Mouse (Mus musculus): ENCODE measurements around the gene Car5a. TPM values are rescaled to one million over a fixed set of nuclear protein-coding genes. Genes with fewer than 3 reads are reported as not detected.

Gene Car5a
- polyA plus RNA-seq, 1 experiment, result not detected

DNA sequence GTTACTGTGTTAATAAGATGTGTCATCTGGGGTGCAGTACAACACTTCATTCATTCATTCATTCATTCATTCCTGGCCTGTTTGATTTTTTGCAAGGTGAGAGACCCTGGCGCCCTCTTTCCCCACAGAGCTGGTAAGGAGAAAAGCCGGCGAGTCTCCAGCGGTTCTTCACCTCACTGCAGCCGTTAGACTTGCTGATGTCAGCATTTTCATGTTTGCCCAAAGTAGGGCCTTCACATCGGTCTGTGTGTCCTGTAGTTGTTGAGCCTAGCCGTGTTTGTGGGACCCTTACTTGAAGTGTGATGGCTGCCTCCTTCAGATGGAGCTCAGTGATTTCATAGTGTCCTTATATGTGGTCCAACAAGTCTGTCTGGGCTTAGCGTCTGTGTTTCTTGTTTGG, 25.5 kb upstream of the Car5a start:
- 97% methylated on average over 8 of the region's 8 CpGs for WGBS
- Histone ChIP-seq H3K4me1 (replicated peaks; ENCODE audit: control insufficient read depth, insufficient read depth, low read length) (peaks cover 34% of the 10 kb centered on the region), H3K36me3 (ENCODE audit: control insufficient read depth, insufficient read depth, low read length) (peaks cover 9% of the 10 kb centered on the region; the same call in 1 of the 2 replicates), H3K27me3 (ENCODE audit: control insufficient read depth, insufficient read depth, low read length) (no peaks in the 10 kb centered on the region), H3K4me3 (ENCODE audit: control insufficient read depth, insufficient read depth, low read length) (no peak overlapping the region), H3K27ac (ENCODE audit: control insufficient read depth, insufficient read depth, low read length) (no peak overlapping the region)
- no peak for TF ChIP-seq CTCF (IDR thresholded peaks at IDR 0.05; ENCODE audit: borderline replicate concordance, control insufficient read depth, extremely low read depth, insufficient read depth, low read length, poor library complexity)
- no peak for TF ChIP-seq POLR2A (IDR thresholded peaks at IDR 0.05; ENCODE audit: control insufficient read depth, extremely low read depth, insufficient read depth, low read length, poor library complexity)
- DNase-seq, result no peak

DNA sequence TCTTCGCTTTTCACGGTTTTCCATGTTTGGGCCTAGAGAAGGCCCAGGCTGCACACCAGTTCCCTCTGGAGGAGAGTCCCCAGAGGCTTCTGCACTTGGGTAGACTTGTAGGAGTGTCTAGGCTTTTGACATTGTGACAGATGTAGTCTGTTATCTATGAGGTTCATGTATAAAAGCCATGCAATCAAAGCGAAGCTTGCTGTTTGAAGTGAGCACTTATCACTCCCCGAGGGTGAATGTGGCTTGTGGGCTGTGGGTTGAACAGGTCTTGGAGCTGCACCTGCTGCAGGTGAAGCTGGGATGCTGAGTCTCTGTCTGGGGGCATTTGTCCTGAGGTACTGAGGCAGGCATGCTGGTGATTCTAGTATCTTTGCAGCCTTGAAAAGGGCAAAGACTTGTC, 23.8 kb upstream of the Car5a start:
- no peaks in the 10 kb centered on the region for H3K36me3 ChIP-seq (ENCODE audit: control insufficient read depth, insufficient read depth, low read length)
- WGBS, result 23% methylated on average over 4 of the region's 4 CpGs
- H3K4me1 ChIP-seq (replicated peaks; ENCODE audit: control insufficient read depth, insufficient read depth, low read length), result peaks cover 40% of the 10 kb centered on the region
- no peak overlapping the region for H3K4me3 ChIP-seq (ENCODE audit: control insufficient read depth, insufficient read depth, low read length)
- H3K27ac ChIP-seq (ENCODE audit: control insufficient read depth, insufficient read depth, low read length), result no peak overlapping the region; the same call in 1 of the 2 replicates
- TF ChIP-seq POLR2A (IDR thresholded peaks at IDR 0.05; ENCODE audit: control insufficient read depth, extremely low read depth, insufficient read depth, low read length, poor library complexity), result no peak
- no peak for TF ChIP-seq CTCF (IDR thresholded peaks at IDR 0.05; ENCODE audit: borderline replicate concordance, control insufficient read depth, extremely low read depth, insufficient read depth, low read length, poor library complexity)
- no peak for DNase-seq
- no peaks in the 10 kb centered on the region for H3K27me3 ChIP-seq (ENCODE audit: control insufficient read depth, insufficient read depth, low read length)

DNA sequence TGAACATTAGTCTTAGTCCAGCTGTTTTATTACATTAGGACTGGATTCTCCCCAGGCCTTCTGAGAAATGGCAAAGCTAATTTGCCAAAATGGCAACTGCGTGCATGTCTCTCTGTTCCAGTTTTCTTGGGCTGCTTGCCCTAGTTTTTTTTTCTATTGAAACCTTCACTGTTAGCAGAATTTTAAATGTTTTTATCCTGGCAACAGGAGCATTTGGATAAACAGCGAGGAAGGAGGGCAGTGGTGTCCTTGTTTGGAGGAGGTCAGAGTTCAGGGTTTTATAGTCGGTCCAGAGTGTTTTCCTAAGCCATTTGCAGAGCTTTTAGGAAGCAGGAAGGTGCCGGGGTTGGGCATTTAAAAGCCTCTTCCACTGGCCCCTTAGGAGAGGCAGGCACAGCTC, 23.3 kb upstream of the Car5a start:
- TF ChIP-seq CTCF (IDR thresholded peaks at IDR 0.05; ENCODE audit: borderline replicate concordance, control insufficient read depth, extremely low read depth, insufficient read depth, low read length, poor library complexity), result no peak
- no peak for TF ChIP-seq POLR2A (IDR thresholded peaks at IDR 0.05; ENCODE audit: control insufficient read depth, extremely low read depth, insufficient read depth, low read length, poor library complexity)
- no peak overlapping the region; the same call in 1 of the 2 replicates for H3K27ac ChIP-seq (ENCODE audit: control insufficient read depth, insufficient read depth, low read length)
- H3K27me3 ChIP-seq (ENCODE audit: control insufficient read depth, insufficient read depth, low read length), result no peaks in the 10 kb centered on the region
- WGBS, result 94% methylated on average over 4 of the region's 4 CpGs
- H3K36me3 ChIP-seq (ENCODE audit: control insufficient read depth, insufficient read depth, low read length), result no peaks in the 10 kb centered on the region
- H3K4me3 ChIP-seq (ENCODE audit: control insufficient read depth, insufficient read depth, low read length), result no peak overlapping the region
- peaks cover 40% of the 10 kb centered on the region for H3K4me1 ChIP-seq (replicated peaks; ENCODE audit: control insufficient read depth, insufficient read depth, low read length)
- no peak for DNase-seq

DNA sequence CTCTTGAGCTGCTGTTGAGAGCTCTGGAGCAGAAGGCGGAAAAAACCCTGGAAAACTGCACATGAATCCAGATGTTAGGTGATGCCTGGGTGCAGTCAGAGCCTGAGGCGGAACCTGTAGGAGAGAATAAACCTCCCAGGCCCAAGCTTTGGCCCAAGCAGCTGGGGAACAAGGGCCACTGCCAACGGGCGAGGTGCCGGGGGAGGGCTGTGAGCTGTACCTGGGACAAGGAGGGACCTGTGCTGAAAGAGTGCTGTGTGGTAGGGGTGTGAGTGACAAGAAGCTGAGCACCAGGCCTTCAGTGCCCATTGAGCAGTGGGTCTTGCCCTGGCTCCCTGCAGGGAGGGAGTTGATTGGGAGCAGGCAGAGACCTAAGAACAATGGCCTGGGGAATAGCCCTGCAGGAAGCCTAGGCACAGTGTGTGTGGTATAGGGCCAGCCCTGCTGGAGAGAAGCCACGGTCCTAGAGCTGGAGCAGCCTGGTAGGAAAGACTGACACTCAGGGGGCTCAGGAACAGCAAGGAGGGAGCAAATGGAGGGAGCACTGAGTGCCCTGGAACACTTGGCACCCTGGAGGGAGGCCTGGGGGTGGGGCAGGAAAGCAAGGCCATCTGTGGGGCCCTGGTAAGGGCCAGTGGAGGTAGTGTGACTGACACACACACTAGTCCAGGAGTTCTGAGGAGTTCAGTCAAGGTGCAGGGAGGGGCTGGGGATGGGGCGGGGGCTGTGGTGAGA, 22.2 kb upstream of the Car5a start:
- no peak for DNase-seq
- Histone ChIP-seq H3K36me3 (ENCODE audit: control insufficient read depth, insufficient read depth, low read length) (no peaks in the 10 kb centered on the region), H3K4me3 (ENCODE audit: control insufficient read depth, insufficient read depth, low read length) (no peak overlapping the region), H3K27me3 (ENCODE audit: control insufficient read depth, insufficient read depth, low read length) (no peaks in the 10 kb centered on the region), H3K4me1 (replicated peaks; ENCODE audit: control insufficient read depth, insufficient read depth, low read length) (peaks cover 40% of the 10 kb centered on the region), H3K27ac (ENCODE audit: control insufficient read depth, insufficient read depth, low read length) (no peak overlapping the region)
- TF ChIP-seq POLR2A (IDR thresholded peaks at IDR 0.05; ENCODE audit: control insufficient read depth, extremely low read depth, insufficient read depth, low read length, poor library complexity) (no peak), CTCF (IDR thresholded peaks at IDR 0.05; ENCODE audit: borderline replicate concordance, control insufficient read depth, extremely low read depth, insufficient read depth, low read length, poor library complexity) (no peak)
- 89% methylated on average over 7 of the region's 7 CpGs for WGBS

DNA sequence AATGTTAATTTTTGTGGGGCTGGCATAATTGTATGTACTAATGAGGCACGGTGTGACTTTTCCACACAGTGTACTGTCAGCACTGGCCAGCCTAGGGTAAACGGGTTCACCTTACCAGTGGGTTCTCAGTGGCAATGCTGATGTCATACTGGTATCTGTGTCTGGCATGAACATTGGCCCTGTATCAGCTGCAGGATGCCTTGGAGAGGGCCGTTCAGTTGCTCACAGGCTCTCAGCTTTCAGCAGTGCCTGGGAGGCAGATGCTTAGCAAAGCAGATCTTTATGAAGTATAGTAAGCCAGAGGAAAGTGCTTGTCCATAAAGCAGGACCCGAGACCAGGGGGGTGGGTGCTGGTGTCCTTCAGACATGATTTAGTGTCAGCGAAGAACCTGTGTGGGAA, 21.4 kb upstream of the Car5a start:
- Histone ChIP-seq H3K4me1 (replicated peaks; ENCODE audit: control insufficient read depth, insufficient read depth, low read length) (peaks cover 40% of the 10 kb centered on the region), H3K4me3 (ENCODE audit: control insufficient read depth, insufficient read depth, low read length) (no peak overlapping the region), H3K27me3 (ENCODE audit: control insufficient read depth, insufficient read depth, low read length) (no peaks in the 10 kb centered on the region), H3K27ac (ENCODE audit: control insufficient read depth, insufficient read depth, low read length) (no peak overlapping the region), H3K36me3 (ENCODE audit: control insufficient read depth, insufficient read depth, low read length) (no peaks in the 10 kb centered on the region)
- no peak for DNase-seq
- TF ChIP-seq CTCF (IDR thresholded peaks at IDR 0.05; ENCODE audit: borderline replicate concordance, control insufficient read depth, extremely low read depth, insufficient read depth, low read length, poor library complexity) (no peak), POLR2A (IDR thresholded peaks at IDR 0.05; ENCODE audit: control insufficient read depth, extremely low read depth, insufficient read depth, low read length, poor library complexity) (no peak)
- WGBS, result 92% methylated on average over 5 of the region's 5 CpGs

DNA sequence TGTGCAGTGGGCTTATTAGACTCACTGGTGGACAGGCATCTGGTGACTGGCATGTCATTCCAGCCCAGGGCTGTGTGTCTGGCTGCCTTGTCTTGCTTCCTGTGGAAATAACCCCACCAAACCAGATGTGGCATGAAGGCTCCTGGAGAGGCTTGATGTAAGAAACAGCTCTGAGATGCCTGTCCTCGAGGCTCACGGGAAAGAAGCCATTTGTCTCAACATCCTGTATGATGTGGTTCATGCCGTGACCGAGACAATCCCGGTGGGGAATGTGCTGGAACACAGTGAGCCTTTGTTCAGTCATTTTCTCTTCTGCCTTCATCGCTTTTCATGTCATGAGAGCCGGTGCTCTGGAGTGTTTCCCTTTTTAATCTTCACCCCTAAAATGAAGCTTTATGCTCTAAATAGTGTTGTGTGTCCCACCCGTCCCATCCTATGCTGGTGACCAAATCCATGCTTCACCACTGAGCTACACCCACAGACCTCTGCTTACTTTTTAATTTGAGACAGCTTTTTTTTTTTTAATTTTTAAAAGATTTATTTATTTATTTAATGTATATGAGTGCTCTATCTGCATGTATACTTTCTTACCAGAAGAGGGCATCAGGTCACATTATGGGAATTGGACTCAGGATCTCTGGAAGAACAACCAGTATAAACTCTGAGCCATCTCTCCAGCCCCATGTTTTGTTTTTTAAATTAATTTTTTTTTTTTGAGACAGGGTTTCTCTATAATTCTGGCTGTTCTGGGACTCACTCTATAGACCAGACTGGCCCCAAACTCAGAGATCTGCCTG, 20.2 kb upstream of the Car5a start:
- H3K36me3 ChIP-seq (ENCODE audit: control insufficient read depth, insufficient read depth, low read length), result no peaks in the 10 kb centered on the region
- DNase-seq, result no peak
- no peak overlapping the region for H3K27ac ChIP-seq (ENCODE audit: control insufficient read depth, insufficient read depth, low read length)
- H3K27me3 ChIP-seq (ENCODE audit: control insufficient read depth, insufficient read depth, low read length), result no peaks in the 10 kb centered on the region
- no peak overlapping the region for H3K4me3 ChIP-seq (ENCODE audit: control insufficient read depth, insufficient read depth, low read length)
- 68% methylated on average over 8 of the region's 8 CpGs for WGBS
- peaks cover 40% of the 10 kb centered on the region for H3K4me1 ChIP-seq (replicated peaks; ENCODE audit: control insufficient read depth, insufficient read depth, low read length)
- TF ChIP-seq CTCF (IDR thresholded peaks at IDR 0.05; ENCODE audit: borderline replicate concordance, control insufficient read depth, extremely low read depth, insufficient read depth, low read length, poor library complexity), result no peak
- TF ChIP-seq POLR2A (IDR thresholded peaks at IDR 0.05; ENCODE audit: control insufficient read depth, extremely low read depth, insufficient read depth, low read length, poor library complexity), result no peak
